Mouse (Mus musculus) liver, adult 2 months (tissue): ENCODE data around the gene 4930415O20Rik. TPM values are rescaled to one million over a fixed set of nuclear protein-coding genes. Genes with fewer than 3 reads are reported as not detected.

Experiments
- DNase-seq: peaks from one replicate; pipeline ENCODE4 v3.0.0-alpha.2; 2011; ENCODE audit warnings: low read depth, low spot score; ENCODE audit errors: extremely low read depth
- H3K27ac ChIP-seq: fragments of 200-500 bp; replicated peaks from 2 replicates; pipeline ENCODE4 v1.5.1; 2012; ENCODE audit warnings: low read depth, mild to moderate bottlenecking, control low read depth, inconsistent platforms, low read length; ENCODE audit not compliant: insufficient read depth
- H3K27me3 ChIP-seq: fragments of 200-500 bp; 2 replicates; pipeline ENCODE4 v1.6.1; 2012; ENCODE audit warnings: mild to moderate bottlenecking, moderate library complexity, low read length, inconsistent platforms; ENCODE audit not compliant: control insufficient read depth, insufficient read depth
- H3K36me3 ChIP-seq: fragments of 200-500 bp; 2 replicates; pipeline ENCODE4 v1.6.1; 2012; ENCODE audit warnings: low read length, inconsistent platforms; ENCODE audit not compliant: control insufficient read depth, insufficient read depth
- H3K4me1 ChIP-seq: fragments of 200-500 bp; 2 replicates; pipeline ENCODE4 v1.6.1; 2011; ENCODE audit warnings: low read length; ENCODE audit not compliant: control insufficient read depth, insufficient read depth
- H3K4me3 ChIP-seq: fragments of 200-500 bp; 2 replicates; pipeline ENCODE4 v1.5.1; 2011; ENCODE audit warnings: low read depth, mild to moderate bottlenecking, control low read depth, low read length, moderate library complexity; ENCODE audit not compliant: insufficient read depth
- H3K79me2 ChIP-seq: fragments of 200-500 bp; 2 replicates; pipeline ENCODE4 v1.6.1; 2012; ENCODE audit warnings: inconsistent platforms, mild to moderate bottlenecking, low read length, moderate library complexity; ENCODE audit not compliant: control insufficient read depth, insufficient read depth
- H3K9ac ChIP-seq: fragments of 200-500 bp; 2 replicates; pipeline ENCODE4 v1.6.1; 2012; ENCODE audit warnings: low read depth, mild to moderate bottlenecking, control low read depth, inconsistent platforms, low read length
- CTCF ChIP-seq: fragments of 200-500 bp; IDR thresholded peaks from 2 replicates; pipeline ENCODE4 v1.5.1; 2011; ENCODE audit warnings: low read depth, low read length, control low read depth
- POLR2A ChIP-seq: fragments of 200-500 bp; IDR thresholded peaks from 2 replicates; pipeline ENCODE4 v1.6.1; 2011; ENCODE audit warnings: low read length, control low read depth; ENCODE audit not compliant: insufficient read depth; ENCODE audit errors: extremely low read depth
- WGBS: fragments of 180-500 bp; shearing (Covaris S2); methylation state at CpG from one replicate; pipeline ENCODE4 v1.1.7; 2018; 5-methylcytosine and 5-hydroxymethylcytosine counted together
- polyA plus RNA-seq: library from polyadenylated mRNA; depleted of rRNA; stranded (reverse); fragments of >200 nt; gene quantifications from 2 replicates; pipeline ENCODE4 v1.2.3, GENCODE M21; 2012
- total RNA-seq: library from RNA; depleted of rRNA; stranded (reverse); fragments of >200 nt; gene quantifications from 2 replicates; pipeline ENCODE4 v1.2.3, GENCODE M21; 2014

Gene 4930415O20Rik
- total and polyA plus RNA-seq, 2 experiments: not detected

DNA sequence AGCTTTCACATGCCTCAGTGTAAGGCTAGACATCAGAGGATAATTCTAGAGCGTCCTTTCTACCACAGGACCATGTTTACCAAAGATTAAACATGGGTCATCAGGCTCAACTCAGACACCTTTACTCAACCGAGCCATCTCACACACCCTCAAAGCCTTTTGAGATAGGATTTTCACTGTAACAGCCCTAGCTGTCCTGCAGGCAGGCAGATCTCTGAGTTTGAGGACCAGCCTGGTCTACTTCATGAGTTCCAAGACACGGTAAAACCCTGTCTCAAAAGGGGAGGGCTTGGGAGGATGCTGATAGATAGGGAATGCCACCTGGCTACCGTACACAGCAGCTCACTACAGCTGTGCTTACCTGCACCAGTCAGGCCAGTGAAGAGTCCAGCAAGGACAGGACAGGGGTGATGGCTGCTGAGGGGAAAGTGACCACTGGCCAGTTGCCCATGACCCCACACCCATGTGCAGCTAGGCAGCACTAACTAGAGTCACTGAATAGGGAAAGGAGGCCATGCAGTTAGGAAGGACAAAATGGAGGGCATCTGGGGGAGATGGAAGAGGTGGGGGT, 924 bp upstream of the 4930415O20Rik start:
- H3K9ac ChIP-seq: no peak overlapping the region
- DNase-seq: no peak
- H3K4me3 ChIP-seq: no peak overlapping the region
- H3K79me2 ChIP-seq: peaks cover 14% of the 10 kb centered on the region; the same call in 1 of the 2 replicates
- H3K27ac ChIP-seq: no peak overlapping the region
- H3K27me3 ChIP-seq: no peaks in the 10 kb centered on the region
- no peaks in the 10 kb centered on the region for H3K36me3 ChIP-seq
- TF ChIP-seq CTCF: no peak
- no peak for TF ChIP-seq POLR2A
- 71% methylated on average over 4 of the region's 4 CpGs for WGBS
- peaks cover 10% of the 10 kb centered on the region for H3K4me1 ChIP-seq

DNA sequence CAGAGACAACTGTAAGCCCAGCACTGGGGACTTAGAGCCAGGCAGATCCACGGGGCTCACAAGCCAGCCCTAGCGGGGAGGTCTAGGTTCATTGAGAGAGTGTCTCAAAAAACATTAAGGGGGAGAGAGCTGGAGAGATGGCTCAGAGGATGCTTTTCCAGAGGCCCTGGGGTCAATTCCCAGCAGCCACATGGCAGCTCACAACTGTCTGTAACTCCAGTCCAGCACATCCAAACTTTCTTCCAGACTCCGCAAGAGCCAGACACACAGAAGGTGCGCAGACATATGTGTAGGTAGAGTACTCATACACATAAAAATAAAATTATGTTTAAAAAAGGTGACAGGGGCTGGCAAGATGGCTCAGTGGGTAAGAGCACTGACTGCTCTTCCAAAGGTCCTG, 2.5 kb downstream of the 4930415O20Rik start:
- no peaks in the 10 kb centered on the region for H3K27me3 ChIP-seq
- no peak overlapping the region for H3K27ac ChIP-seq
- peaks cover 4% of the 10 kb centered on the region for H3K4me1 ChIP-seq
- H3K9ac ChIP-seq: no peak overlapping the region
- no peaks in the 10 kb centered on the region for H3K79me2 ChIP-seq
- 85% methylated on average over 4 of the region's 4 CpGs for WGBS
- no peaks in the 10 kb centered on the region for H3K36me3 ChIP-seq
- TF ChIP-seq CTCF (no peak), POLR2A (no peak)
- DNase-seq: no peak
- H3K4me3 ChIP-seq: no peak overlapping the region

DNA sequence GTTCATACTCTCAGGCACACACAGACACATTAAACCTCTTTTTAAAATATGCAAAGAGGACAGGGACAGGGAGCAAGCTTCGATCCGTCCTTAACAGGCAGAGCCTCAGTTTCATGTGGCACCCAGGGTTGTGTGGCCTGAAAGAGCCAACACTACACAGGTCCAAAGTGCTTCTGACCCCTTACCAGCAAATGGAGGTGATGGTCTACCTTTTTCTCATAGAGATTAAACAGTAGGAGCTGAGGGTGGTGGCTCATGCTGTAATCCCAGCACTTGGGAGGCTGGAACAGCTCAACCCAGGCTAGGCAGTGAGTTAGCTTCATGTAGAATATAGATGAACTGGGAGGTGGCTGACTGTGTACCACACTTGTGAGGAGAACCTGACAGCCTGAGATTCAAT, 8.5 kb downstream of the 4930415O20Rik start:
- H3K9ac ChIP-seq: no peak overlapping the region
- WGBS: 97% methylated on average over 2 of the region's 2 CpGs
- TF ChIP-seq POLR2A: no peak
- no peak for TF ChIP-seq CTCF
- H3K27me3 ChIP-seq: no peaks in the 10 kb centered on the region
- no peak for DNase-seq
- H3K27ac ChIP-seq: no peak overlapping the region
- H3K4me1 ChIP-seq: no peaks in the 10 kb centered on the region
- H3K79me2 ChIP-seq: no peaks in the 10 kb centered on the region
- no peaks in the 10 kb centered on the region for H3K36me3 ChIP-seq
- H3K4me3 ChIP-seq: no peak overlapping the region

DNA sequence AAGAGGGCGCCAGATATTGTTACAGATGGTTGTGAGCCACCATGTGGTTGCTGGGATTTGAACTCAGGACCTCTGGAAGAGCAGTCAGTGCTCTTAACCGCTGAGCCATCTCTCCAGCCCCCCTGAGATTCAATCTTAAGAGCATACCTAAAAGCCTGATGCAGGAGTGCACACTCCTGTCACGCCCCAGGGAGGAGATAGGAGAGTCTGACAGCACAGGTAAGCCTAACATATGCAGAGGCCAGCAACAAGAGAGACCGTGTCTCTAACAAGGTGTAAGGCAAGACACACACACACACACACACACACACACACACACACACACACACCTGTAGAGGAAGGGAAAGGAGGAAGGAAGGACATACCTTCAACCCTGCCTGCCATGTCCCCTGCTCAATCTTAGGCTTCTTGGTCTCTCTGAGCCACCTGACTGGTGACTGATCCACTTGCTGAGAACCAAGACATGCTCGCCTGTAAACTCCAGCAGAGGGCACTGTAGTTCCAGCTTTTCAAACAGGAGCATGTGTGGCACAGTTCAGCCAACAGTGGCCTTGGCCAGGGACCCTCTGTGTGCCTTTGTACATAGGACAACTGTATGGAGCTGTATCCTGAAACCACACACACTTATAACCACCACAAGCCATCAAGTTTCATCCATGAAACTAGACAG, 9.1 kb downstream of the 4930415O20Rik start:
- H3K36me3 ChIP-seq: no peaks in the 10 kb centered on the region
- no peaks in the 10 kb centered on the region for H3K4me1 ChIP-seq
- DNase-seq: peak; percentile 74
- no peaks in the 10 kb centered on the region for H3K27me3 ChIP-seq
- H3K9ac ChIP-seq: no peak overlapping the region
- no peak overlapping the region for H3K27ac ChIP-seq
- no peak overlapping the region for H3K4me3 ChIP-seq
- 46% methylated on average over 5 of the region's 5 CpGs for WGBS
- H3K79me2 ChIP-seq: no peaks in the 10 kb centered on the region
- no peak for TF ChIP-seq POLR2A
- peak; percentile 88 for TF ChIP-seq CTCF

DNA sequence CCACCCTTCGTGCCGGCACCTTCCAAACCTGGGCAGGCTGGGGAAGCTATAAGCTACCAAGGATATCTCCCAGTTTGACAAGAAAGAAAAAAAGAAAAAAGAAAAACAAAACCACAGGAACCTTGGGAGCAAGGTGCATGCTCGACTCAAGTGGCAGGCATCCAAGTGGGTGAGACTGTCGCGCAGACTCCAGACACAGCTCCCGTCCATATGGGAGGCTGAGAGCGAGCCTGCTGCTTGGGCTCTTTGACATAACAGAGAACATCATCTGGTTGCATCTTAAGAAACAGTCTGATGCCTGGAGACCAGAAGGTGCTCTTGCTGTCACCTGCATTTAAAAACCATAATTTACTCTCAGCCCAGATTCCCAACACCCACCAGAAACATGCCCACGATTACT, 11.6 kb downstream of the 4930415O20Rik start:
- no peaks in the 10 kb centered on the region for H3K27me3 ChIP-seq
- no peaks in the 10 kb centered on the region for H3K79me2 ChIP-seq
- no peak overlapping the region for H3K4me3 ChIP-seq
- no peak overlapping the region for H3K9ac ChIP-seq
- no peak overlapping the region for H3K27ac ChIP-seq
- 43% methylated on average over 8 of the region's 8 CpGs for WGBS
- TF ChIP-seq POLR2A (no peak), CTCF (no peak)
- peak; percentile 46 for DNase-seq
- H3K36me3 ChIP-seq: no peaks in the 10 kb centered on the region
- H3K4me1 ChIP-seq: no peaks in the 10 kb centered on the region

DNA sequence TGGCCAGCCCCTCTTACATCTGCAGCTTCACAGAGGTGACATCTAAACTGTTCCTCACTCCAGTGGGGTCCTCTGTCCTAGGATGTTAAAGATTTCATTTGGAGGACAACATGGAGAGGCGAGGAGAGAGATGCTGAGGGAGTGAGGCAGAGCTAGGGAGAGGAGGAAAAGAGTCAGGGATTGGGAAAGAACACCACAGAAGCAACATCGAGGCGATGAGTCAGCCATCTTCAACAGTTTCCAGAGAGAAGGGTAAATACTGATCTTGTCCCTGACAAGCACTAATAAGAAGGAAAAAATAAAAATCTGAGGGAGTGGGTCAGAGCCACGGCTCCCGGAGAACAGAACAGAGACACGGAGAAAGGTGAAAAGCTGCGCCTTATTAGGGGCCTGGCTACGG, 12.2 kb downstream of the 4930415O20Rik start:
- Histone ChIP-seq H3K27ac (no peak overlapping the region), H3K36me3 (no peaks in the 10 kb centered on the region)
- TF ChIP-seq CTCF (no peak), POLR2A (no peak)

More for the DNA sequence above, 12.2 kb downstream of the 4930415O20Rik start:
- no peak for DNase-seq
- Histone ChIP-seq H3K79me2 (no peaks in the 10 kb centered on the region), H3K9ac (no peak overlapping the region), H3K4me1 (no peaks in the 10 kb centered on the region), H3K4me3 (no peak overlapping the region), H3K27me3 (no peaks in the 10 kb centered on the region)
- WGBS: 85% methylated on average over 8 of the region's 8 CpGs
